Mouse (Mus musculus) small intestine, adult 2 months (tissue): ENCODE results near the gene Prmt2. TPM values are rescaled to one million over a fixed set of nuclear protein-coding genes. Genes with fewer than 3 reads are reported as not detected.

Experiments used
- H3K27ac ChIP-seq: fragments of 200-500 bp; 2 replicates; pipeline ENCODE4 v1.5.1; 2012; ENCODE audit warnings: low read depth, low read length, control low read depth, inconsistent platforms; ENCODE audit not compliant: insufficient read depth
- H3K27me3 ChIP-seq: fragments of 200-500 bp; 2 replicates; pipeline ENCODE4 v1.6.1; 2012; ENCODE audit warnings: mild to moderate bottlenecking, moderate library complexity, low read length, inconsistent platforms; ENCODE audit not compliant: control insufficient read depth, insufficient read depth
- H3K36me3 ChIP-seq: fragments of 200-500 bp; 2 replicates; pipeline ENCODE4 v1.6.1; 2012; ENCODE audit warnings: mild to moderate bottlenecking, low read length, control low read depth, inconsistent platforms; ENCODE audit not compliant: control insufficient read depth, insufficient read depth
- H3K4me1 ChIP-seq: fragments of 200-500 bp; 2 replicates; pipeline ENCODE4 v1.6.1; 2012; ENCODE audit warnings: low read length, inconsistent platforms, mixed read lengths; ENCODE audit not compliant: control insufficient read depth, insufficient read depth, insufficient read length
- H3K4me3 ChIP-seq: fragments of 200-500 bp; 2 replicates; pipeline ENCODE4 v1.5.1; 2012; ENCODE audit warnings: low read depth, mild to moderate bottlenecking, control low read depth, inconsistent platforms, low read length, moderate library complexity
- CTCF ChIP-seq: fragments of 200-500 bp; IDR thresholded peaks from 2 replicates; pipeline ENCODE4 v1.5.1; 2012; ENCODE audit warnings: low read depth, mild to moderate bottlenecking, control low read depth, inconsistent platforms, low read length, moderate library complexity, mixed read lengths; ENCODE audit not compliant: insufficient replicate concordance, insufficient read length; ENCODE audit errors: extremely low read depth
- POLR2A ChIP-seq: fragments of 200-500 bp; IDR thresholded peaks from 2 replicates; pipeline ENCODE4 v1.6.1; 2012; ENCODE audit warnings: low read depth, mild to moderate bottlenecking, control low read depth, inconsistent platforms, low read length, moderate library complexity
- WGBS: fragments of 180-500 bp; shearing (Covaris S2); methylation state at CpG from one replicate; pipeline ENCODE4 v1.1.7; 2018; 5-methylcytosine and 5-hydroxymethylcytosine counted together
- polyA plus RNA-seq: library from polyadenylated mRNA; depleted of rRNA; stranded (reverse); fragments of >200 nt; gene quantifications from 2 replicates; pipeline ENCODE4 v1.2.3, GENCODE M21; 2012; rRNA removed

The Prmt2 gene
- polyA plus RNA-seq, 1 experiment, result 24.2 TPM

DNA sequence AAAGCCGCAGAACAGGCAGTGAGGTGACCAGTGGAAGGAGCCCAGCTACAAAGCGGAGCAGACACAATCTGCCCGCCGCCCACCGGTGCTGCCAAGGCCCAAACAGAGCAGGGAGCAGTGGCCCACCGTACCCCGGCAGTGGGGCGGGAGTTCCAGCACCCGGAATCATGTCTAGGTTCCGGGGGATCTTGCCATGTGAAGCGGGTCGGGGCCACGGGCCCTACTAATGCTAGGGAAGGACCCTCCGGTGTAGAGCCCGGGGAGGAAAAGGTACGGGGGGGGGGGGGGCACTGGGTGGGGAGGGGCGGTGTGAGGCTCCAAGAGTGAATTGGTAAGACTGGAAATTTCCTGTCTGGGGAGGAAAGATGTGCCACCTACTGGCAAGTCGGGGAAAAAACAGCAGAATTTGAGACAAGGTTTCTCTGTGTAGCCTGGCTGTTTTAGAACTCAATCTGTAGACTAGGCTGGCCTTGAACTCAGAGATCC, 33.8 kb downstream of the Prmt2 start:
- peak overlapping the region; percentile 56 for H3K4me3 ChIP-seq
- 16% methylated on average over 18 of the region's 18 CpGs for WGBS
- TF ChIP-seq CTCF (peak; percentile 22; the same call in 1 of the 2 replicates), POLR2A (no peak)
- H3K27me3 ChIP-seq, result no peaks in the 10 kb centered on the region
- H3K4me1 ChIP-seq, result no peaks in the 10 kb centered on the region; the same call in 1 of the 2 replicates
- 0 out of 2 replicates have a peak, but pooled peaks cover 1% of the 10 kb centered on the region for H3K36me3 ChIP-seq
- no peak overlapping the region for H3K27ac ChIP-seq

DNA sequence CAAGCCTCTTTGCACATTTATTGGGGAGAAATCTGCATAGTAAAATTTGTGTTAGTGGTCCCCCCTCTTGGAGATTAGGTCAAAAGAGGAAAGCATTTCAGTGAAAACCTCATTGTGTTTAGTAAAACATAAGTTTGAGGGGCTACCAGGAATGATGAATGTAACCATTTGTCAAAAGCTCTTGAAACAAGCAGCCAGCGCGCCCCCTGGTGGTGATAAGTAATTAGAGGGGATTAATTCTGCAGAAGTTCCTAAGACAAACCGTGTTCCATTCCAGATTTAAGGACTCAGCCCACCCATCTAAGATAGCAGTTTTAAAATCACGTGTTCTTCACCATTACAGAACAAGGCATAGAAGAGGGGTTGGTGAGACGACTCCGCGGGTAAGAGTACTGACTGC, 35.7 kb downstream of the Prmt2 start:
- 15% methylated on average over 7 of the region's 7 CpGs for WGBS
- H3K27ac ChIP-seq, result no peak overlapping the region
- H3K4me3 ChIP-seq, result no peak overlapping the region
- no peaks in the 10 kb centered on the region; the same call in none of the 2 replicates for H3K4me1 ChIP-seq
- no peaks in the 10 kb centered on the region for H3K27me3 ChIP-seq
- no peak for TF ChIP-seq CTCF
- no peaks in the 10 kb centered on the region for H3K36me3 ChIP-seq

DNA sequence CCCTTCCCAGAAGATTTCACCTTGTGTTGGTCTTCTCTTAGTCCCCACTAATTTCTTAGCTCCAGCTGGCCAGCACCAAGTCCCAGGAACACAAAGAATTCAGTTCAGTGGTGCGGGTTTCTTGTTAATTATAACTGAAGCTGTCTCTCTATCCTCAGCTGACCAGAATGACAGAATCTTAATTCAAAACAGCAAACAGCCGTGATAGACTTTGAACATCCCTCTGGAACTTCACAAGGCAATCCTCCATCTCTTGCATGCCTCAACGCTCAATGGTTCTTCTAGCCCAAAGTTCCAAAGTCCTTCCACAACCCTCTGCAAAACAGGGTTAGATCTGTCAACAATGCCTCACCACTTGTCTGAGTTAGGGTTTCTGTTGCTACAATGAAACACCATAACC, 36.2 kb downstream of the Prmt2 start:
- H3K27ac ChIP-seq, result no peak overlapping the region
- H3K4me1 ChIP-seq, result no peaks in the 10 kb centered on the region; the same call in none of the 2 replicates
- H3K4me3 ChIP-seq, result no peak overlapping the region
- no peak for TF ChIP-seq POLR2A
- TF ChIP-seq CTCF, result no peak
- H3K36me3 ChIP-seq, result no peaks in the 10 kb centered on the region
- WGBS, result 73% methylated on average over 3 of the region's 3 CpGs
- H3K27me3 ChIP-seq, result no peaks in the 10 kb centered on the region

DNA sequence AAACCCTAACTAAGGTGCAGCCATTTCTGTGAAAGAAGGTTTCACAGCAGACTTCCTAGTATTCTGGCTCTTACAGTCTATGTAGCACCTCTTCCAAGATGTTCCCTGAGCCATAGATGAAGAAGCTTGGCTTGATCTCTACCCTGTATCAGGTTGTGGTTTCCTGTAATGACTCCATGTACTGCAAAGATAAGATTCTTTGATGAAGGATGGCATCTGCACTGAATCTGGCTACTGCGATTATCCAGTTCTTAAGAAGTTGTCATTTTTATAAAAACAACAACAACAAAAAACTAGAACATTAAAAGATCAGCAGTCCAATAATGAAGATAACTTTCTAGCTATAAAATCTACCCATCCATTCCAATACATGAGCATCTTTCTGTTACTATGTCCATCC, 49.7 kb downstream of the Prmt2 start:
- 90% methylated on average over 1 of the region's 1 CpGs for WGBS
- H3K36me3 ChIP-seq, result 0 out of 2 replicates have a peak, but pooled peaks cover 2% of the 10 kb centered on the region
- no peaks in the 10 kb centered on the region for H3K27me3 ChIP-seq
- no peak overlapping the region for H3K4me3 ChIP-seq
- TF ChIP-seq POLR2A (no peak), CTCF (no peak)
- no peak overlapping the region for H3K27ac ChIP-seq
- H3K4me1 ChIP-seq, result no peaks in the 10 kb centered on the region

DNA sequence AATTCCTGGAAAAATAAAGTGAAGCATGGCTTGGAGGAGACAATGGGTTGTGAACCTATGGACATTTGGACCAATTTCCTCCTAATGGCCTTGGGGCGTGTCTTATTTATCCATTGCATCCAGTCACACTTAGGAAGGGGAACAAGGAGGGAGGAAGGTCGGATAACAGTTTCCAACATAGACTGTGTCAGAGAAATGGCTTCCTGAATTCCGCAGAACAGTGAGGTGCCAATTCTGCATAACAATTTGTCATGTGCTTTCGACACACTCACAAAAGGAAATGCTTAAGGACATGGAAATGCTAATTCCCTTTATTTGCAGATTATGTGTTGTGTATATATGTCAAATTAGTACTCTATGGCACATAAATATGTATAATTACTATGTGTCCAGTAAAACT, 52.4 kb downstream of the Prmt2 start:
- H3K27me3 ChIP-seq, result no peaks in the 10 kb centered on the region
- no peak overlapping the region for H3K4me3 ChIP-seq
- no peak overlapping the region for H3K27ac ChIP-seq
- TF ChIP-seq CTCF, result no peak
- no peak for TF ChIP-seq POLR2A
- H3K4me1 ChIP-seq, result no peaks in the 10 kb centered on the region
- 71% methylated on average over 4 of the region's 4 CpGs for WGBS
- H3K36me3 ChIP-seq, result peaks cover 8% of the 10 kb centered on the region; the same call in 1 of the 2 replicates

DNA sequence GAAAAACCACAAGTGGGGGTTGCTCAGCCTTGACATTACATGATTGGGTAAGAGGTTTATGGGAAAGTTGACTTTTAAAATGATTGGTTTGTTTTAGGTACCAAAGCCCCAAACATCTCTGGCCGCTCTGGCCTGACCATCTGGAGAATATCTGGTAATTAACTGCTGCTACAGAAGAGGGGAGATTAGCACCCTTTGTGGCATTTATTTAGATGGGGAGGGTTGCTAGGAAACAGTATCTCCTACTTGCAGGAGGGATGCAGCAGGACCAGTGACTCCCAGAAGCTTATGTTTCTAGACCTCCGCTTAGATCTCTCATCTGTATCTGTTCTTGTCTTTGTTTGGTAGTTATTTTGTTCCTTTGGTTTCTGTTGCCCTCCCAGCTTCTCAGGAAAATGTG, 62.8 kb downstream of the Prmt2 start:
- H3K27me3 ChIP-seq, result no peaks in the 10 kb centered on the region
- 78% methylated on average over 2 of the region's 2 CpGs for WGBS
- peaks cover 8% of the 10 kb centered on the region for H3K36me3 ChIP-seq
- H3K27ac ChIP-seq, result no peak overlapping the region
- TF ChIP-seq CTCF (no peak), POLR2A (no peak)
- peaks cover 6% of the 10 kb centered on the region; the same call in 1 of the 2 replicates for H3K4me1 ChIP-seq
- H3K4me3 ChIP-seq, result no peak overlapping the region

DNA sequence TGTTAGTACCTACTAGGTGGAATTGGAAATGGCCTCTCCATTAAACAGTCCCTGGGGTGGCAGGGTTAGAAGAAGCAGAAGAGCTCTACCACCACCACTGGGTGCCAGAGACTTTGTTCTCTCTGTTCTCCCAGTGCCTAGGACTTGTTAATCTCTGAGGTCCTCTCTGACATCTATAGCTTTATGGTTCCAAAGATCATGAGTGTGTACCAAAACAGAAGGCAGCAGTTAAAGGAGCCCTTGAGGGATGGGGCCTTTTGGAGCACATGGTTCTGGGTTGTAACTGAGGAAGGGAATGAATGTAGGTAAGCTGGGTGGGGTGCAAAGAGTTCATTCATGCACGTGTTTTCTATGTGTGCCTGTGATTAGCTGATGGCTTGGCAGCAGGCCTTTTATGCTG, 79.7 kb downstream of the Prmt2 start:
- peaks cover 20% of the 10 kb centered on the region; the same call in 1 of the 2 replicates for H3K4me1 ChIP-seq
- TF ChIP-seq CTCF, result no peak
- TF ChIP-seq POLR2A, result no peak

DNA sequence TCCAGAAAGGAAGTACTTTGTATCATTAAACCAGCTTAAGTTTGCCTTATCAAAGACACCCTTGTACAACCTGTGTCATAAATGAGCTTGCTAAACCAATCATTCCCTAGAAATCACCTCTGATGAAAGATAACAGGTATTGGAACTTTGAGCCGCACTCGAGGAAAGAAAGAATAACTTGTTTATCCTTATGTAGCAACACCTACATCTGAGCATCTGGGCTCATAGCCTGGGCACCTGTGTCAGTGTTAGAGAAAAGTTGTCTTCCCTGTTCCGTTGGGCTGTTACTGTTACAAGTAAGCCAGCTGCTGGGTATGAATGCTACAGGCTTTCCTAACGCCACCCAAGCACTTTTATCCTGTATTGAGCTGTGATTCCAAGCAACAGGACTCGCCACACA, 80.1 kb downstream of the Prmt2 start:
- Histone ChIP-seq H3K27ac (peak overlapping the region; percentile 95), H3K4me3 (no peak overlapping the region), H3K36me3 (peaks cover 10% of the 10 kb centered on the region), H3K4me1 (peaks cover 20% of the 10 kb centered on the region; the same call in 1 of the 2 replicates), H3K27me3 (no peaks in the 10 kb centered on the region)
- no peak for TF ChIP-seq POLR2A
- TF ChIP-seq CTCF, result no peak
- WGBS, result 27% methylated on average over 5 of the region's 5 CpGs

More for the DNA sequence above, 79.7 kb downstream of the Prmt2 start:
- WGBS, result 18% methylated on average over 1 of the region's 1 CpGs
- Histone ChIP-seq H3K27me3 (no peaks in the 10 kb centered on the region), H3K27ac (peak overlapping the region; percentile 95), H3K4me3 (no peak overlapping the region), H3K36me3 (peaks cover 10% of the 10 kb centered on the region)

Other genes with a start within 250 kb of the Prmt2 start
- 2.6 and 6.3 TPM in 2 replicates for gene Zfp280b, start 205.2 kb downstream of the Prmt2 start, polyA plus RNA-seq
- 3.2 and 53.8 TPM in 2 replicates for gene Slc5a4b, start 126.9 kb downstream of the Prmt2 start, polyA plus RNA-seq
- gene Slc5a4a, start 90.4 kb downstream of the Prmt2 start, polyA plus RNA-seq, result 4.6 and 51.9 TPM in 2 replicates
- gene S100b, start 16.0 kb upstream of the Prmt2 start, polyA plus RNA-seq, result 0.50 and 0.66 TPM in 2 replicates
- 9.6 and 15.5 TPM in 2 replicates for gene Dip2a, start 107.4 kb upstream of the Prmt2 start, polyA plus RNA-seq
- not detected in 2 replicates for gene AC141477.1, start 202.6 kb upstream of the Prmt2 start, polyA plus RNA-seq
- gene Pcnt, start 204.9 kb upstream of the Prmt2 start, polyA plus RNA-seq, result 7.3 and 12.4 TPM in 2 replicates
- not detected in 2 replicates for gene 2610028H24Rik, start 211.2 kb upstream of the Prmt2 start, polyA plus RNA-seq
- gene Mcm3ap, start 231.1 kb upstream of the Prmt2 start, polyA plus RNA-seq, result 5.1 and 9.1 TPM in 2 replicates
- 0.65 and 2.1 TPM in 2 replicates for gene Ybey, start 231.2 kb upstream of the Prmt2 start, polyA plus RNA-seq